Mouse (Mus musculus) lung, embryonic 15.5 days (tissue): ENCODE data around the gene Fam50b. TPM values are rescaled to one million over a fixed set of nuclear protein-coding genes. Genes with fewer than 3 reads are reported as not detected.

Experiments used
- ATAC-seq: fragments of 200-750 bp; cut with Nextera tagmentation; 2 replicates; pipeline ENCODE4 v1.8.0; 2017; ENCODE audit warnings: moderate number of reproducible peaks, borderline replicate concordance; ENCODE audit not compliant: low FRiP score, low TSS enrichment; ENCODE audit errors: extremely low read depth
- H3K27ac ChIP-seq: fragments of 300-500 bp; sonication (generic); 2 replicates; pipeline ENCODE4 v1.5.1; 2015; ENCODE audit warnings: moderate library complexity, mild to moderate bottlenecking, inconsistent platforms
- H3K27me3 ChIP-seq: fragments of 300-500 bp; sonication (generic); 2 replicates; pipeline ENCODE4 v1.6.1; 2015; ENCODE audit warnings: inconsistent platforms
- H3K36me3 ChIP-seq: fragments of 300-500 bp; sonication (generic); 2 replicates; pipeline ENCODE4 v1.6.1; 2015; ENCODE audit warnings: inconsistent platforms
- H3K4me1 ChIP-seq: fragments of 300-500 bp; sonication (generic); 2 replicates; pipeline ENCODE4 v1.6.1; 2015; ENCODE audit warnings: inconsistent platforms
- H3K4me2 ChIP-seq: fragments of 300-500 bp; sonication (generic); 2 replicates; pipeline ENCODE4 v1.6.1; 2015; ENCODE audit warnings: inconsistent platforms, mild to moderate bottlenecking, moderate library complexity
- H3K4me3 ChIP-seq: fragments of 300-500 bp; sonication (generic); 2 replicates; pipeline ENCODE4 v1.5.1; 2015; ENCODE audit warnings: mild to moderate bottlenecking, inconsistent platforms
- H3K9ac ChIP-seq: fragments of 300-500 bp; sonication (generic); 2 replicates; pipeline ENCODE4 v1.6.1; 2015; ENCODE audit warnings: inconsistent platforms
- H3K9me3 ChIP-seq: fragments of 300-500 bp; sonication (generic); 2 replicates; pipeline ENCODE4 v1.6.1; 2016; ENCODE audit warnings: inconsistent platforms
- WGBS: fragments of 180-500 bp; shearing (Covaris S2); methylation state at CpG from one replicate; pipeline ENCODE4 v1.1.7; 2015; 5-methylcytosine and 5-hydroxymethylcytosine counted together
- polyA plus RNA-seq: library from polyadenylated mRNA; unstranded; fragments of >200 nt; fragmentation: Nextera tagmentation; extraction: Ambion mirVana; gene quantifications from 2 replicates; pipeline ENCODE4 v1.2.1, GENCODE M21; 2015

Gene Fam50b
- not detected in 2 replicates for polyA plus RNA-seq

- Histone ChIP-seq H3K4me3 (no peak within 1 kb of the TSS), H3K4me2 (no peak within 1 kb of the TSS), H3K27me3 (no peaks in the 10 kb centered on the region), H3K4me1 (peaks cover 15% of the 10 kb centered on the region; the same call in 1 of the 2 replicates), H3K36me3 (no peaks in the 10 kb centered on the region), H3K9ac (no peak within 1 kb of the TSS), H3K27ac (no peak within 1 kb of the TSS), H3K9me3 (no peaks in the 10 kb centered on the region)
- 19% methylated on average over 5 of the region's 5 CpGs for WGBS
- ATAC-seq = no peak
Observed at GRCm38 (mm10) chr13:34734686-34735085, at the start of gene Fam50b. Gene Fam50b, plus strand, starts transcription at chr13:34734850.

DNA sequence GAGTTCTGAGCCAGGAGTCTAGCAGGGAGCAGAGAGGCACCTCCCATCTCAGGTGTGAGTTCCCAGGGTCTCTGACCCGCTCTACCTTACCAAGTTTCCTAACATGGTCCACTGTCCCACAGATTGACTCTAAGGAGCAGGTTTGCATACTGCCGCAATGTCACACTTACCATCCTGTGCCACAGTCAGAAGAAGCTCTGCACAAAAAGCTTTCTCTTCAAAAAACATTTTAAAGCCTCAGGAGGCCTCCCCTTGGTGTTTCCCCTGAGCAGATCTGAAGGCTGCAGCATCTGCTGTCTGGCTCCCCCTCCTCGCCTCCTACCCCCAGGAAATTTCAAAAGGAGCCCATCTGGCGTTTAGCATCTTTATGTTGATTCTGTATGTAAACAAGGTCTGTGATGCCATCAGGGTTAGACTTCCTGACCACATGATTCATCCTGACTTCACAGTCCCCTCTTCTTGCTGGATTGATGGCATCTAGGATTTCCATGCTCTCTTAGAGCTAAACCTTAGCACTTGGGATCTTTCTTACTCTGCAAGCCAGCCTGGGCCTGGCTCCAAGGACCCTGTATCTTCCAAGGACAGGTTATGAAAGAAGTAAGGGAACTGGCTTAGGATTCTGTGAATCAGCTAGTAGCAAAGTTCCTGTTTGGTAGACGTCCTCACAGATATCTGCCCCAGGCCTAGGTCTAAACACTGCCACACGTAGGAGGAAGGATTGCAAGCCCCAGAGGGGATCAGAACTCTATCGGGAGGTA is 49.5 kb upstream of the Fam50b start:
- no peak for ATAC-seq
- Histone ChIP-seq H3K4me3 (no peak overlapping the region), H3K36me3 (no peaks in the 10 kb centered on the region), H3K27ac (no peak overlapping the region), H3K4me1 (no peaks in the 10 kb centered on the region), H3K9ac (no peak overlapping the region), H3K4me2 (no peak overlapping the region), H3K9me3 (no peaks in the 10 kb centered on the region), H3K27me3 (no peaks in the 10 kb centered on the region)
- 70% methylated on average over 7 of the region's 7 CpGs for WGBS

- Histone ChIP-seq H3K27ac (no peak overlapping the region), H3K4me1 (peaks cover 8% of the 10 kb centered on the region; the same call in 1 of the 2 replicates), H3K4me2 (no peak overlapping the region), H3K9ac (no peak overlapping the region), H3K27me3 (no peaks in the 10 kb centered on the region), H3K36me3 (no peaks in the 10 kb centered on the region), H3K9me3 (no peaks in the 10 kb centered on the region), H3K4me3 (no peak overlapping the region)
- WGBS = 58% methylated on average over 1 of the region's 1 CpGs
- no peak for ATAC-seq
Observed at GRCm38 (mm10) chr13:34691049-34691448, 43.6 kb upstream of the Fam50b start.

- Histone ChIP-seq H3K27ac (no peak overlapping the region), H3K9me3 (no peaks in the 10 kb centered on the region), H3K4me3 (no peak overlapping the region), H3K4me2 (no peak overlapping the region), H3K9ac (no peak overlapping the region), H3K4me1 (peaks cover 21% of the 10 kb centered on the region), H3K36me3 (no peaks in the 10 kb centered on the region), H3K27me3 (no peaks in the 10 kb centered on the region)
- ATAC-seq = no peak
- WGBS = 35% methylated on average over 6 of the region's 6 CpGs
Observed at GRCm38 (mm10) chr13:34693111-34693510, 41.5 kb upstream of the Fam50b start.

DNA sequence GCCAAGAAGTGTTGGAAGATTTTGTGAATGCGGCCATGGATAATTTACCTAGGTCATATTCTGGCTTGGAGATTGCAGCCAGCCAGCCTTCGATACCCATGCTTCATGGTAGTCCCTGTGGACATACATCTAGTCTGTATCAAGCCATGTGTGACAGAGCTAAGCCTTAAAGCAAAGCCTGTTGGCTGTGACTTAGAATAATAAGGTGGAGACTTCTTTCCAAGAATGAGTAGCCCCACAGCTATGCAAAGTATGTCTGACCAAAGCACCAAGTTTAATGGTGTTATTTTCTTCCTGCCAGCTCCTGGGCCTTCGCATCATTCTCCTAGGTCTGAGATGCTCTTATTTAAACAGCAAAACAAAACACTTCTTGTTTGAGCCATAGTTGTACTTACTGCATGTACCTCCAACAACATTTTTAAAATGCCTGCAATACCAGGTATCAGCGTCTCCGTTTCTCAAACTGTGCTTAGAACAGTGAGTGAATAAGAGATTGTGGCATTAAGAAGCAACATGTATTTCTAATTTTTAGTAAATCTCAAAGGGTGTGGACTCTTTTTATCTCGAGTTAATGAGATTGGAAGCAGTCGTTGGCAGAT is 37.8 kb upstream of the Fam50b start:
- ATAC-seq = no peak
- 69% methylated on average over 7 of the region's 7 CpGs for WGBS

GRCm38 (mm10) chr13:34700091-34700490 is 34.6 kb upstream of the Fam50b start:
- WGBS = 51% methylated on average over 2 of the region's 2 CpGs
- Histone ChIP-seq H3K4me3 (no peak overlapping the region), H3K27me3 (no peaks in the 10 kb centered on the region), H3K9me3 (no peaks in the 10 kb centered on the region), H3K27ac (no peak overlapping the region), H3K36me3 (no peaks in the 10 kb centered on the region), H3K4me2 (no peak overlapping the region), H3K4me1 (peaks cover 13% of the 10 kb centered on the region), H3K9ac (no peak overlapping the region)
- ATAC-seq = no peak

More for the DNA sequence above, 37.8 kb upstream of the Fam50b start:
- Histone ChIP-seq H3K27me3 (no peaks in the 10 kb centered on the region), H3K4me2 (no peak overlapping the region), H3K36me3 (no peaks in the 10 kb centered on the region), H3K9ac (no peak overlapping the region), H3K9me3 (no peaks in the 10 kb centered on the region), H3K4me1 (peaks cover 21% of the 10 kb centered on the region), H3K27ac (no peak overlapping the region), H3K4me3 (no peak overlapping the region)

DNA sequence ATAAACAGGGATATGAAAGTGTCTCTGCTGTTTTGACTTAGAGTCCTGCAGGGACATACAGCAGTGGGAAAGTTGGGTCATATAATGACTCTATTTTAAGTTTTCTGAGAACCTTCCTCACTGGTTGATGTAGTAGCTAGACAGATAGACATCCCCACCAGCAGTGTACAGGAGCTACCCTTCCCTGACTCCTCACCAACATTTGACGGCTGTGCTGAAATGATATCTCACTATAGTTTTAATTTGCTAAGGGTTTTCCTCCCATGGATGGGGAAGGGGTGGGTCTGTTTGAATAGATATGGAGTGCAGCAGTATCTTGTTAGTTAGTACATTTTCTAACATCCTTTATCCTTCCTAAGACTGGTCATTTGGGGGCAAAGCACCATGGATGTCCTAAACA is 34.0 kb upstream of the Fam50b start:
- ATAC-seq = no peak
- H3K4me3 ChIP-seq = no peak overlapping the region

DNA sequence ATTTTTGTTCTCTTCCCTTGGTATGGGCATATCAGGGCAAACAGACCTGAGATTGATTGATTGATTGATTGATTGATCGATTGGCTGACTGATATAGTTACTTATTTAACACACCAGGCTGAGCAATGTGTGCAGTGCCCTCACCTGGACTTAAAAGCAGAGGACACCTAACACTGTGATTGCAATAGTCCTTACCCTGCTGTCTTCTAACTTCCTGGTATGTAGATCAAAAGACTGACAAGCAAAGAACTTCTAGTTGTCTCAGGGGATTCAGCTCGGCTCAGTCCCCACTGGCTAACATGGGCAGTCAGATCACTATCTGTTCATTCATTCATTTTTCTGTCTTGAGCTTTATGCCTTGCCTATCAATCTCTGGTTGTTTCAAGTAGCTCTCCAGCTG is 31.3 kb upstream of the Fam50b start:
- no peaks in the 10 kb centered on the region for H3K4me1 ChIP-seq
- no peak overlapping the region for H3K4me2 ChIP-seq
- H3K27ac ChIP-seq = no peak overlapping the region
- ATAC-seq = no peak
- no peak overlapping the region for H3K9ac ChIP-seq
- no peaks in the 10 kb centered on the region for H3K36me3 ChIP-seq
- 41% methylated on average over 2 of the region's 2 CpGs for WGBS
- no peaks in the 10 kb centered on the region for H3K27me3 ChIP-seq
- no peak overlapping the region for H3K4me3 ChIP-seq
- no peaks in the 10 kb centered on the region for H3K9me3 ChIP-seq

More for the DNA sequence above, 34.0 kb upstream of the Fam50b start:
- no peak overlapping the region for H3K4me2 ChIP-seq
- H3K27ac ChIP-seq = no peak overlapping the region
- peaks cover 13% of the 10 kb centered on the region for H3K4me1 ChIP-seq
- no peaks in the 10 kb centered on the region for H3K9me3 ChIP-seq
- H3K36me3 ChIP-seq = no peaks in the 10 kb centered on the region
- no peaks in the 10 kb centered on the region for H3K27me3 ChIP-seq
- H3K9ac ChIP-seq = no peak overlapping the region
- 59% methylated on average over 1 of the region's 1 CpGs for WGBS

DNA sequence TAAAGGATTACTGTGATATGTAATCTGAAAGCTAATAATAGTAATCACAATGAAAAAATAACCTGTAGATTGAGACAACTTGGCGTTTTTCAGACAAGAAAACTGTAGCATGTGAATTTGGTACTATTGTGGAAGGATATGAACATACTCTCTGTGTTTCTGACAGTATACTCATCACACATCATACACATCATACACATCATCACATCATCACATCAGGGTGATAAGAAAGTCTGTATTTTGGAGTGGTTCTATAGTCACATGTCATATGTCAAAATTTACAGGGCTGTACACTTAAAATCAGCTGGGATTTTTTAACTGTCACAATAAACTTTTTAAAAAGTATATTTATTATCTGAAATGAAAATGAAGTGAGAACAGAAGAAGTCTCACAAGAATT is 30.9 kb upstream of the Fam50b start:
- WGBS = 40% methylated on average over 1 of the region's 1 CpGs
- no peaks in the 10 kb centered on the region for H3K27me3 ChIP-seq
- no peak overlapping the region for H3K4me3 ChIP-seq
- no peak overlapping the region for H3K27ac ChIP-seq
- H3K9ac ChIP-seq = no peak overlapping the region
- no peak overlapping the region for H3K4me2 ChIP-seq
- H3K9me3 ChIP-seq = no peaks in the 10 kb centered on the region
- no peaks in the 10 kb centered on the region for H3K36me3 ChIP-seq
- ATAC-seq = peak; percentile 49; the same call in 1 of the 2 replicates
- peaks cover 3% of the 10 kb centered on the region; the same call in 1 of the 2 replicates for H3K4me1 ChIP-seq

DNA sequence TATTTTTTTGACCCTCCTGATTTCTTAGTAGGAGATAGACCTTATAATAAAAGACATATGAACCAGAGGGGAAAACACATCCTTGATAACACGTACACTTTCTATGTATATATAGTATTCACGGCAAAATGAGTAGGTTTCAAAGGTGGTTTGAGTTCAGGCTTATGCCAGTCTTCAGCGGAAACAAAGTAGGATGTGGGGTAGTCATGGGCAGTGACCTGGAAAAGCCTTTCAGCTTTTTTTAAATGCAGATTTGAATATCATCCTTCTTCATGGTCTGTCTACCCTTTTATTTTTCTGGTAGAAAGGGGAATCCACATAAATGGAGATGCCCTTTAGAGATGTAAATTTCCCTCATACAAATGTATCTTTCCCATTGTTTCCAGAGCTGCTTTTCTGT is 29.8 kb upstream of the Fam50b start:
- H3K27ac ChIP-seq = no peak overlapping the region
- no peaks in the 10 kb centered on the region for H3K9me3 ChIP-seq
- ATAC-seq = no peak
- H3K4me3 ChIP-seq = no peak overlapping the region
- no peak overlapping the region for H3K9ac ChIP-seq
- H3K4me2 ChIP-seq = no peak overlapping the region
- no peaks in the 10 kb centered on the region for H3K36me3 ChIP-seq
- WGBS = 89% methylated on average over 3 of the region's 3 CpGs
- peaks cover 11% of the 10 kb centered on the region; the same call in 1 of the 2 replicates for H3K4me1 ChIP-seq
- no peaks in the 10 kb centered on the region for H3K27me3 ChIP-seq

DNA sequence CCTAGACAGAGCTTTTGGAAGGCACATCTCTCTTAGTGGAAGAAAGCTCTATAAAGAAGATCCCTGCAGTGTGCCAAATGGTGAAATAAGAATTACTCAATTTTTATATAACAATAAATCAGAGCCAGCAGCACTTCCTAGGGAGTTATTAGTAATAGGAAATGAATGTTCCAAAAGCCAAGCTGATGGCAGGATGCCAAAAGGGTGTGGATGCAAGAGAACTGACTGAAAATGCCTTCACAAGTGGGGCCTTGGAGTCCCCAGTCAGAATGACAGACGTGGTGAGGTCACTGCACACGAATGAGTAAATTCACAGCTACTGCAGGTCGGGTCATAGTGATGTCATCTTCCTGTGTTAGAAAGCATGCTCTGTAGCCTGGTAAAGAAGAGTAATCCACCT is 25.7 kb upstream of the Fam50b start:
- Histone ChIP-seq H3K9me3 (no peaks in the 10 kb centered on the region), H3K27ac (peak overlapping the region; percentile 16; the same call in 1 of the 2 replicates), H3K9ac (no peak overlapping the region), H3K4me1 (peaks cover 11% of the 10 kb centered on the region; the same call in 1 of the 2 replicates), H3K27me3 (no peaks in the 10 kb centered on the region), H3K36me3 (no peaks in the 10 kb centered on the region), H3K4me2 (no peak overlapping the region), H3K4me3 (no peak overlapping the region)
- 19% methylated on average over 3 of the region's 3 CpGs for WGBS
- peak; percentile 83; the same call in 1 of the 2 replicates for ATAC-seq

- Histone ChIP-seq H3K36me3 (no peaks in the 10 kb centered on the region), H3K4me2 (no peak overlapping the region), H3K9ac (no peak overlapping the region), H3K9me3 (no peaks in the 10 kb centered on the region), H3K27me3 (no peaks in the 10 kb centered on the region), H3K4me1 (peaks cover 11% of the 10 kb centered on the region; the same call in 1 of the 2 replicates), H3K27ac (peak overlapping the region; percentile 4; the same call in 1 of the 2 replicates), H3K4me3 (no peak overlapping the region)
- no peak for ATAC-seq
- WGBS = 78% methylated on average over 4 of the region's 4 CpGs
Observed at GRCm38 (mm10) chr13:34709566-34709965, 25.1 kb upstream of the Fam50b start.
